Mouse (Mus musculus): ENCODE data around the gene Tbc1d21. TPM values are rescaled to one million over a fixed set of nuclear protein-coding genes. Genes with fewer than 3 reads are reported as not detected.

Tbc1d21 gene
- polyA plus RNA-seq, 1 experiment: not detected

GRCm38 (mm10) chr9:58312196-58312943 lies 57.9 kb downstream of the Tbc1d21 start:
- 8% methylated on average over 72 of the region's 72 CpGs for WGBS
- no peak for TF ChIP-seq POLR2A (IDR thresholded peaks at IDR 0.05; ENCODE audit: insufficient read depth, low read depth, low read length)
- no peak for TF ChIP-seq CTCF (IDR thresholded peaks at IDR 0.05; ENCODE audit: insufficient read depth, low read depth, low read length)
- H3K27ac ChIP-seq (ENCODE audit: insufficient read depth, low read depth, low read length): no peak overlapping the region
- H3K4me3 ChIP-seq (ENCODE audit: insufficient read depth, low read depth, low read length): peak overlapping the region; percentile 36
- peaks cover 41% of the 10 kb centered on the region for H3K4me1 ChIP-seq (ENCODE audit: control insufficient read depth, insufficient read depth, low read length)

GRCm38 (mm10) chr9:58311191-58311910 lies 58.9 kb downstream of the Tbc1d21 start:
- no peak overlapping the region for H3K27ac ChIP-seq (ENCODE audit: insufficient read depth, low read depth, low read length)
- no peak overlapping the region for H3K4me3 ChIP-seq (ENCODE audit: insufficient read depth, low read depth, low read length)
- H3K4me1 ChIP-seq (ENCODE audit: control insufficient read depth, insufficient read depth, low read length): peaks cover 38% of the 10 kb centered on the region
- TF ChIP-seq POLR2A (IDR thresholded peaks at IDR 0.05; ENCODE audit: insufficient read depth, low read depth, low read length) (no peak), CTCF (IDR thresholded peaks at IDR 0.05; ENCODE audit: insufficient read depth, low read depth, low read length) (no peak)
- WGBS: 81% methylated on average over 33 of the region's 33 CpGs

- Histone ChIP-seq H3K27ac (ENCODE audit: insufficient read depth, low read depth, low read length) (no peak overlapping the region), H3K4me1 (ENCODE audit: control insufficient read depth, insufficient read depth, low read length) (peaks cover 37% of the 10 kb centered on the region), H3K4me3 (ENCODE audit: insufficient read depth, low read depth, low read length) (no peak overlapping the region)
- WGBS: 75% methylated on average over 14 of the region's 14 CpGs
- TF ChIP-seq POLR2A (IDR thresholded peaks at IDR 0.05; ENCODE audit: insufficient read depth, low read depth, low read length): no peak
- TF ChIP-seq CTCF (IDR thresholded peaks at IDR 0.05; ENCODE audit: insufficient read depth, low read depth, low read length): no peak
Observed at GRCm38 (mm10) chr9:58310043-58310660, 60.1 kb downstream of the Tbc1d21 start.

Other genes with a start within 250 kb of the Tbc1d21 start
- not detected in 2 replicates for gene Islr, start 166.1 kb downstream of the Tbc1d21 start, polyA plus RNA-seq (2012; ENCODE audit: insufficient read depth, insufficient read length, low replicate concordance, missing spikeins)
- not detected in 2 replicates for gene Islr2, start 166.1 kb downstream of the Tbc1d21 start, polyA plus RNA-seq (2012; ENCODE audit: insufficient read depth, insufficient read length, low replicate concordance, missing spikeins)
- not detected in 2 replicates for gene Pml, start 120.7 kb downstream of the Tbc1d21 start, polyA plus RNA-seq (2012; ENCODE audit: insufficient read depth, insufficient read length, low replicate concordance, missing spikeins)
- not detected in 2 replicates for gene Stoml1, start 117.3 kb downstream of the Tbc1d21 start, polyA plus RNA-seq (2012; ENCODE audit: insufficient read depth, insufficient read length, low replicate concordance, missing spikeins)
- gene Loxl1, start 57.3 kb downstream of the Tbc1d21 start, polyA plus RNA-seq (2012; ENCODE audit: insufficient read depth, insufficient read length, low replicate concordance, missing spikeins): not detected in 2 replicates
- not detected in 2 replicates for gene Insyn1, start 118.1 kb upstream of the Tbc1d21 start, polyA plus RNA-seq (2012; ENCODE audit: insufficient read depth, insufficient read length, low replicate concordance, missing spikeins)
- gene Cd276, start 185.0 kb upstream of the Tbc1d21 start, polyA plus RNA-seq (2012; ENCODE audit: insufficient read depth, insufficient read length, low replicate concordance, missing spikeins): not detected in 2 replicates
- gene Nptn, start 211.8 kb upstream of the Tbc1d21 start, polyA plus RNA-seq (2012; ENCODE audit: insufficient read depth, insufficient read length, low replicate concordance, missing spikeins): 425 and 1,354 TPM in 2 replicates